Mouse (Mus musculus) cerebral cortex, adult 2 months (tissue): Measurements from ENCODE around the gene Pdx1.

Experiments used
- WGBS: fragments of 180-500 bp; shearing (Covaris S2); methylation state at CpG from one replicate; pipeline ENCODE4 v1.1.7; 2018; 5-methylcytosine and 5-hydroxymethylcytosine counted together

The Pdx1 gene

GRCm38 (mm10) chr5:147284365-147284764 lies 14.6 kb downstream of the Pdx1 start:
- 75% methylated on average over 4 of the region's 4 CpGs for WGBS

GRCm38 (mm10) chr5:147291764-147292505 lies 22.2 kb downstream of the Pdx1 start:
- WGBS = 47% methylated on average over 16 of the region's 16 CpGs

GRCm38 (mm10) chr5:147292506-147293120 lies 22.9 kb downstream of the Pdx1 start:
- WGBS = 62% methylated on average over 13 of the region's 13 CpGs

GRCm38 (mm10) chr5:147293127-147293910 lies 23.6 kb downstream of the Pdx1 start:
- 15% methylated on average over 18 of the region's 18 CpGs for WGBS

GRCm38 (mm10) chr5:147294121-147294520 lies 24.4 kb downstream of the Pdx1 start:
- WGBS = 12% methylated on average over 20 of the region's 20 CpGs

GRCm38 (mm10) chr5:147297249-147297648 lies 27.5 kb downstream of the Pdx1 start:
- WGBS = 43% methylated on average over 5 of the region's 5 CpGs

- 1% methylated on average over 41 of the region's 41 CpGs for WGBS
Observed at GRCm38 (mm10) chr5:147299255-147300000, 29.7 kb downstream of the Pdx1 start.

- WGBS = 3% methylated on average over 4 of the region's 4 CpGs
Observed at GRCm38 (mm10) chr5:147300001-147300363, 30.2 kb downstream of the Pdx1 start.

- WGBS = 2% methylated on average over 21 of the region's 21 CpGs
Observed at GRCm38 (mm10) chr5:147300917-147301780, 31.4 kb downstream of the Pdx1 start.

- WGBS = 4% methylated on average over 10 of the region's 10 CpGs
Observed at GRCm38 (mm10) chr5:147301781-147302070, 32.0 kb downstream of the Pdx1 start.

- 5% methylated on average over 8 of the region's 8 CpGs for WGBS
Observed at GRCm38 (mm10) chr5:147302141-147302540, 32.4 kb downstream of the Pdx1 start.

- WGBS = 6% methylated on average over 13 of the region's 13 CpGs
Observed at GRCm38 (mm10) chr5:147302746-147303400, 33.1 kb downstream of the Pdx1 start.

GRCm38 (mm10) chr5:147304276-147305155 lies 34.8 kb downstream of the Pdx1 start:
- 2% methylated on average over 54 of the region's 54 CpGs for WGBS

- WGBS = 3% methylated on average over 16 of the region's 16 CpGs
Observed at GRCm38 (mm10) chr5:147305166-147305565, 35.4 kb downstream of the Pdx1 start.

GRCm38 (mm10) chr5:147305856-147306637 lies 36.3 kb downstream of the Pdx1 start:
- WGBS = 2% methylated on average over 58 of the region's 58 CpGs

- WGBS = 1% methylated on average over 63 of the region's 63 CpGs
Observed at GRCm38 (mm10) chr5:147306638-147307397, 37.1 kb downstream of the Pdx1 start, which contains the start of gene Cdx2. Gene Cdx2, minus strand, starts transcription at chr5:147307270.

- WGBS = 4% methylated on average over 12 of the region's 12 CpGs
Observed at GRCm38 (mm10) chr5:147307398-147307785, 37.6 kb downstream of the Pdx1 start.

GRCm38 (mm10) chr5:147308451-147308850 lies 38.7 kb downstream of the Pdx1 start:
- 10% methylated on average over 9 of the region's 9 CpGs for WGBS
